Mouse (Mus musculus): Measurements from ENCODE around the gene Disc1. TPM values are rescaled to one million over a fixed set of nuclear protein-coding genes. Genes with fewer than 3 reads are reported as not detected.

The Disc1 gene
- polyA plus RNA-seq, 1 experiment from 2014 or later: 0.83 TPM

DNA sequence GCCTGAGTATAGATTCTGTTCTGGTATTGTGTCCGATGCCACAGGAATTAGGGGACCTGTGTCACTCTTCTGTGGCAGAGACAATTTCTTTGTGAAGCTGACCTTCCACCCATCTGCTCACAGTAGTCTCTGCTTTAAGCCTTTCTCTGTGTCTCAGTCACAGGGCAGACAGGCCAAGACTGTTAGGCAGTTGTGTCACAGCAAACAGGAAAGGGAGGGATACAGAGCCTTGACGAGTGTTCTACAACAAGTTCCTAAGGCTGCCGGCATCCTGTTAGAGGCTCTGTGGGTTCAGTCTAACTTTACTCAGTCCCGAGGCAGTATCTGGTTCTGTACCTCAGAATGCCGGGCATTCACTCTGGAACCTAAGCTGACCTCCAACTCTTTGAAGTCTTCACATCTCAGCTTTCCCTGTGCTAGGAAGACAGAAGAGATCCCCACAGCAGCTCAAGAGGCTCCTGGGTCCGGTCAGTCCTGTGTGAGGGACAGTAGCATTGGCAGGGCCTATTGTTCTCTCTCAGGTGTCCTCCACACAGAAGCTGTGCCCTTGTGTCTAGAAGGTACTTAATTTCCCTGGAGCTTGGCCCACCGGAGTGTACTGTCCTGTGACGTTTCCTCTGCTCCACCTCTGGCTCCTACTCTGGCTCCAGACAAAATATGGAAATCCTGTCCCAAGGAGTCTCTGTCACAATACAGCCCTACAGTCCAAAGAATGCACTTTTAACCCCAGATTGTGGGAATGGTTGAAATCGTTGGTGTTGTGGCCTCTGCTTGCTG, 144.6 kb downstream of the Disc1 start:
- no peak overlapping the region for H3K4me2 ChIP-seq (ENCODE audit: low read length)
- WGBS: 57% methylated on average over 9 of the region's 9 CpGs
- no peak overlapping the region for H3K9ac ChIP-seq (ENCODE audit: low read depth, low read length)
- TF ChIP-seq CTCF (IDR thresholded peaks at IDR 0.05; ENCODE audit: low read depth): no peak
- peak overlapping the region; percentile 75 for H3K27ac ChIP-seq
- H3K36me3 ChIP-seq (ENCODE audit: insufficient read depth, low read length): no peaks in the 10 kb centered on the region
- H3K4me3 ChIP-seq (replicated peaks; ENCODE audit: low read depth, low read length): no peak overlapping the region
- peak; percentile 45 for DNase-seq (ENCODE audit: low spot score)
- peaks cover 28% of the 10 kb centered on the region for H3K4me1 ChIP-seq (replicated peaks; ENCODE audit: insufficient read depth, low read length)
- no peaks in the 10 kb centered on the region for H3K9me3 ChIP-seq (replicated peaks; ENCODE audit: low read length)
- no peak for ATAC-seq (replicated peaks; ENCODE audit: low FRiP score, low read depth)
- H3K27me3 ChIP-seq (ENCODE audit: insufficient read depth, low read length): no peaks in the 10 kb centered on the region

DNA sequence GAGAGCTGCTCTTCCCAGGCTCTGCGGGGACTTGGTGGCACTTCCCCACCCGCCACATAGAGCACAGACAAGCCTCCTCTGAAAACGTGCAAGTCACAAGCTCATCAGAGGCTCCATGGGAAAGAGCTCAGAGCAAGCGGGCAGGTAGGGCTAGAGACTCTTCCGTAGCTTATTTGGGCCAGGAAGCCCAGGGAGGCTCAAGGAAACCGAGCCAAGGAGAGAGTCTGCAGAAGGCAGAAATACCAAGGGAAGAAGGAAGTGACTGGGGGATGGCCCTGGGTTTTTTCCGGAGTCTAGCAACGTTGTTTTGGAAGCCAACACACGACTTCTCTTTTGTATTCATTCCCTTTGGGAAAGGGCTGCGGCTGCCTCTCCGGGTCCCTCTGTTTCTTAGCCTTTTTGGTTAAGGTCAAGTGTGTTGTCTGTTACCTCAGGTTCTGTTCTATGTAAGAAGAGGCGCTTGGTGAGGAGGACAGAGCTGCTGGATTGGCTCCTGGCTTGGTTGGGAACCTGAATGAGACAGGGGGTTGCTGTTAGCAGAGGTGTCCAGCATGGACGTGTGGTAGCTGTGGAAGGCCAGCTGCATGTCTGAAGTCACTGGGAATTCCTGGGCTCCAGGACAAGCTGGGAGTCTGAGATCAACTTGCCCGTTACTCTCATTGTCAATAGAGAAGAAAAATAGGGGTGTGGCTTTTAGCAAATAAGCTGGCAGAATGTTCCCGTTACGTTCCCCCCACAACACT, 145.4 kb downstream of the Disc1 start:
- Histone ChIP-seq H3K4me3 (replicated peaks; ENCODE audit: low read depth, low read length) (no peak overlapping the region), H3K4me2 (ENCODE audit: low read length) (no peak overlapping the region), H3K9me3 (replicated peaks; ENCODE audit: low read length) (no peaks in the 10 kb centered on the region), H3K27ac (peak overlapping the region; percentile 75), H3K36me3 (ENCODE audit: insufficient read depth, low read length) (no peaks in the 10 kb centered on the region), H3K4me1 (replicated peaks; ENCODE audit: insufficient read depth, low read length) (peaks cover 28% of the 10 kb centered on the region), H3K27me3 (ENCODE audit: insufficient read depth, low read length) (no peaks in the 10 kb centered on the region), H3K9ac (ENCODE audit: low read depth, low read length) (no peak overlapping the region)
- ATAC-seq (replicated peaks; ENCODE audit: low FRiP score, low read depth) (no peak), DNase-seq (ENCODE audit: low spot score) (no peak)
- 67% methylated on average over 16 of the region's 16 CpGs for WGBS
- TF ChIP-seq CTCF (IDR thresholded peaks at IDR 0.05; ENCODE audit: low read depth): no peak

DNA sequence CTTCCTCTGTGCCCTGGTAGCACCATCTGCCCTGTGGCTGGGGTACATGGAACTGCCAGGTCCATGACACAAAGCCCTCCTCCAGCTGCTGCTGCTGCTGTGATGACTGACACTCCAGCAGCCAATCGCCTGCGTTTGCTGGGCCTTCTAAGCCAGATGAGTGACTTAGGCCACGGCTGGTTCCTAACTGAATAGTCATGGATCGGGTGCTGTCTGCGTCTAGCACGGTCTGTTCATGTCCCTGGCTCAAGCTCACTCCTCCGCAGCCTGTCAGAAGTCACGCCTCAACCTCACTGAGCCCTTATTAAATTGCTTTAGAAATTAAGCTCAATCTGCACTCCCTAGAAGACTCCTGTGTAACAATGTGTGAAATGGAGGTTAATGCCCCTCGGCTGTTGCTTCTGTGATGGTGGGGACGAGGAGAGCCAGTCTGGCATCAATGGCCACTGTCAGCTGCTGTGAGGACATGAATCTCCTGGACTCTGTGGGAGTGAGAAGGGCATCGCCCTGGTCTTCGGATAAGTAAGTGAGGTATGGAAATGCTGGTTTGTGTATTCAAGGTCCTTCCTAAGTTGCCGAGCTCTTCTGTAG, 146.4 kb downstream of the Disc1 start:
- peaks cover 28% of the 10 kb centered on the region for H3K4me1 ChIP-seq (replicated peaks; ENCODE audit: insufficient read depth, low read length)
- H3K9ac ChIP-seq (ENCODE audit: low read depth, low read length): no peak overlapping the region
- peak overlapping the region; percentile 75; the same call in 1 of the 2 replicates for H3K27ac ChIP-seq
- no peaks in the 10 kb centered on the region for H3K36me3 ChIP-seq (ENCODE audit: insufficient read depth, low read length)
- peak; percentile 88 for DNase-seq (ENCODE audit: low spot score)
- ATAC-seq (replicated peaks; ENCODE audit: low FRiP score, low read depth): peak; percentile 58
- no peak for TF ChIP-seq CTCF (IDR thresholded peaks at IDR 0.05; ENCODE audit: low read depth)
- H3K27me3 ChIP-seq (ENCODE audit: insufficient read depth, low read length): no peaks in the 10 kb centered on the region
- H3K4me2 ChIP-seq (ENCODE audit: low read length): no peak overlapping the region
- no peak overlapping the region for H3K4me3 ChIP-seq (replicated peaks; ENCODE audit: low read depth, low read length)
- no peaks in the 10 kb centered on the region for H3K9me3 ChIP-seq (replicated peaks; ENCODE audit: low read length)
- 43% methylated on average over 13 of the region's 13 CpGs for WGBS

DNA sequence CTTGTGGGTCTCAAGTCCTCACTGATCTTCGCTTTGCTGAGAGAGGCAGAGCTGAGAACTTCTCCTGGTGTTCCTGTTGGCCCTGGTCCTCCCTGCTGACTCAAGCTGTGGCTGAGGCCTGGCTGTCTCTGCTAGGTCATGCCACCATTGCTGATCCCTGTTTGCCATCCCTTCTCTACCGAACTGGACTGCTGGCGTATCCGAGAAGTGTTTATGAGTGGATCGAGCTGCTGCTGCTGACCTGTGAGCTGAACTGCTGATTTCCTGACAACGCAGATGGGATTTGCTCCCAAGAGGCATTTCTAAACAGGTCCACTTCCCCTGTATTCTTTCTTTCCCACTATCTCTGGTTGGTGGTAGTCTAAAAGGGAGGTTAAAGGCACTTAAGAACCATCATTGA, 147.7 kb downstream of the Disc1 start:
- TF ChIP-seq CTCF (IDR thresholded peaks at IDR 0.05; ENCODE audit: low read depth): no peak
- Histone ChIP-seq H3K9me3 (replicated peaks; ENCODE audit: low read length) (no peaks in the 10 kb centered on the region), H3K4me1 (replicated peaks; ENCODE audit: insufficient read depth, low read length) (peaks cover 22% of the 10 kb centered on the region), H3K9ac (ENCODE audit: low read depth, low read length) (no peak overlapping the region), H3K27me3 (ENCODE audit: insufficient read depth, low read length) (no peaks in the 10 kb centered on the region), H3K27ac (no peak overlapping the region), H3K36me3 (ENCODE audit: insufficient read depth, low read length) (no peaks in the 10 kb centered on the region), H3K4me3 (replicated peaks; ENCODE audit: low read depth, low read length) (no peak overlapping the region), H3K4me2 (ENCODE audit: low read length) (no peak overlapping the region)
- DNase-seq (ENCODE audit: low spot score) (no peak), ATAC-seq (replicated peaks; ENCODE audit: low FRiP score, low read depth) (no peak)
- 75% methylated on average over 6 of the region's 6 CpGs for WGBS

DNA sequence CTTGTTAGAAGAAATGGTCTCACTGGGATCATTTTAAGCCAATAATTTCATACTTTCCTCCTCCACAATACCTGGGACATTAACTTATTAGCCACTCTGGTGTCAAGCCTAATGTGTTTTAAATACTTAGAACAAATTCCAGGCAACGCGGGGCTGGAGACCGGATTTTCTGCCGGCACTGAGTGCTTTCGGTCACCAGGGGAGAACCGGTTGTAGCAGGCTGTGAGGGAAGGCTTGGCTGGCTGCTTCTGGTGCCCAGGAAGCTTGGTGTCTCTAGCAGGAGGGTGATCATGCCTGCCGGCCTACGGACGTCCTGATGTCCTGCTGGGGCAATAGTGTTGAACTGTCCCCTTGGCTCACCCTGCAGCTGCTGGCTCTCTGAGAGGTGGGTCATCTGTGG, 149.0 kb downstream of the Disc1 start:
- no peak overlapping the region for H3K4me2 ChIP-seq (ENCODE audit: low read length)
- H3K27ac ChIP-seq: no peak overlapping the region
- DNase-seq (ENCODE audit: low spot score) (no peak), ATAC-seq (replicated peaks; ENCODE audit: low FRiP score, low read depth) (no peak)
- no peaks in the 10 kb centered on the region for H3K27me3 ChIP-seq (ENCODE audit: insufficient read depth, low read length)
- no peak overlapping the region for H3K9ac ChIP-seq (ENCODE audit: low read depth, low read length)
- no peaks in the 10 kb centered on the region for H3K36me3 ChIP-seq (ENCODE audit: insufficient read depth, low read length)
- H3K9me3 ChIP-seq (replicated peaks; ENCODE audit: low read length): no peaks in the 10 kb centered on the region
- TF ChIP-seq CTCF (IDR thresholded peaks at IDR 0.05; ENCODE audit: low read depth): no peak
- H3K4me3 ChIP-seq (replicated peaks; ENCODE audit: low read depth, low read length): no peak overlapping the region
- peaks cover 14% of the 10 kb centered on the region for H3K4me1 ChIP-seq (replicated peaks; ENCODE audit: insufficient read depth, low read length)
- WGBS: 80% methylated on average over 9 of the region's 9 CpGs

DNA sequence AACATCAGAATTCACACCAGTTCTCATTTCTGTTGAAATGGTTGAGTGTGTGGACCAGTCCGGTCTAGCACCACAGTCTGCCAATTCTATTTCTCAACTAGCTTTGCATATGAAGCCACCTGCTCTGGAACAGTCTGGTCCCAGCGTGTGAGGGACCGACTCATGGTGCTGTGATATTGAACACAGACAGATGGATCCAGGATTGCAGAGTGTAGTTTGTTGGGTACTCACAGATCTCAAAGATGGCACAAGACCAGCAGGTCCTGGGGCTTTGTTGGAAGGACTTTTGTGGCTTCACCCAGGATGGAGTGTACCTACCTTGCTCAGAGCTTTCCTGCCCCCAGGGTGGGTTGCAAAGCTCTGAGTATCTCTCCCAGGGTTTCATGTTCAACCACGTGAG, 151.6 kb downstream of the Disc1 start:
- no peak for TF ChIP-seq CTCF (IDR thresholded peaks at IDR 0.05; ENCODE audit: low read depth)
- no peak overlapping the region for H3K4me3 ChIP-seq (replicated peaks; ENCODE audit: low read depth, low read length)
- ATAC-seq (replicated peaks; ENCODE audit: low FRiP score, low read depth): no peak
- 0 out of 2 replicates have a peak, but pooled peaks cover 4% of the 10 kb centered on the region for H3K4me1 ChIP-seq (replicated peaks; ENCODE audit: insufficient read depth, low read length)
- WGBS: 94% methylated on average over 4 of the region's 4 CpGs
- no peaks in the 10 kb centered on the region for H3K9me3 ChIP-seq (replicated peaks; ENCODE audit: low read length)
- DNase-seq (ENCODE audit: low spot score): no peak
- H3K9ac ChIP-seq (ENCODE audit: low read depth, low read length): no peak overlapping the region
- H3K36me3 ChIP-seq (ENCODE audit: insufficient read depth, low read length): no peaks in the 10 kb centered on the region
- H3K4me2 ChIP-seq (ENCODE audit: low read length): no peak overlapping the region
- H3K27me3 ChIP-seq (ENCODE audit: insufficient read depth, low read length): no peaks in the 10 kb centered on the region
- H3K27ac ChIP-seq: no peak overlapping the region

All from kidney, postnatal 0 days (tissue).